Mouse (Mus musculus) myocyte (in vitro differentiated cells): ENCODE results near the gene Uba52.

ENCODE experiments used
- CEBPB ChIP-seq: IDR thresholded peaks from 2 replicates; pipeline ENCODE4 v1.6.1; 2011; ENCODE audit warnings: mild to moderate bottlenecking, moderate library complexity; ENCODE audit not compliant: poor library complexity, insufficient read depth, severe bottlenecking
- E2F4 ChIP-seq: IDR thresholded peaks from one replicate; pipeline ENCODE4 v1.6.1; 2011; ENCODE audit warnings: mild to moderate bottlenecking, control low read depth, moderate library complexity; ENCODE audit not compliant: insufficient read depth
- MAX ChIP-seq: IDR thresholded peaks from one replicate; pipeline ENCODE4 v1.6.1; 2011; ENCODE audit warnings: low read depth, mild to moderate bottlenecking, control low read depth
- MYOD1 ChIP-seq, 3 experiments: IDR thresholded peaks; one replicate each; pipeline ENCODE4 v1.6.1; 2011; ENCODE audit warnings: control low read depth in 2 of 3, low read depth in 2 of 3, mild to moderate bottlenecking in 2 of 3, moderate library complexity in 1 of 3; ENCODE audit not compliant: insufficient read length in 2 of 3, control insufficient read depth in 1 of 3
- MYOG ChIP-seq, 3 experiments: IDR thresholded peaks; one replicate each; pipeline ENCODE4 v1.6.1; 2011; ENCODE audit warnings: control low read depth in 2 of 3, low read depth in 2 of 3, mild to moderate bottlenecking in 2 of 3; ENCODE audit not compliant: insufficient read length in 2 of 3, control insufficient read depth in 1 of 3, insufficient read depth in 1 of 3
- POLR2A ChIP-seq: IDR thresholded peaks from one replicate; pipeline ENCODE4 v1.6.1; 2011; ENCODE audit warnings: low read depth, mild to moderate bottlenecking, control low read depth, moderate library complexity; ENCODE audit not compliant: insufficient read length
- POLR2AphosphoS2 ChIP-seq: IDR thresholded peaks from one replicate; pipeline ENCODE4 v1.6.1; 2011; ENCODE audit warnings: low read depth, control low read depth; ENCODE audit not compliant: insufficient read length
- REST ChIP-seq: IDR thresholded peaks from one replicate; pipeline ENCODE4 v1.6.1; 2011; ENCODE audit warnings: mild to moderate bottlenecking, control low read depth, moderate library complexity; ENCODE audit not compliant: insufficient read depth, insufficient read length
- TCF12 ChIP-seq: IDR thresholded peaks from one replicate; pipeline ENCODE4 v1.6.1; 2011; ENCODE audit warnings: mild to moderate bottlenecking, control low read depth; ENCODE audit not compliant: poor library complexity, insufficient read depth, severe bottlenecking
- USF1 ChIP-seq: IDR thresholded peaks from one replicate; pipeline ENCODE4 v1.6.1; 2011; ENCODE audit warnings: low read depth, mild to moderate bottlenecking, control low read depth, moderate library complexity

- TF ChIP-seq POLR2A (no peak), USF1 (no peak), MAX (no peak), MYOG (IDR thresholded peaks at IDR 0.05; ENCODE audit: control insufficient read depth in 1 of 3, insufficient read depth in 1 of 3, insufficient read length in 2 of 3, low read depth in 2 of 3) (no peak), TCF12 (no peak), MYOD1 (IDR thresholded peaks at IDR 0.05; ENCODE audit: control insufficient read depth in 1 of 3, insufficient read length in 2 of 3, low read depth in 2 of 3) (no peak), POLR2AphosphoS2 (no peak), REST (no peak), E2F4 (no peak), CEBPB (no peak)
Measured at GRCm38 (mm10) chr8:70477269-70477982, 33.2 kb downstream of the Uba52 start.
